Mouse (Mus musculus) erythroblast, adult 5-6 weeks (primary cell): ENCODE data around the gene Lima1. TPM values are rescaled to one million over a fixed set of nuclear protein-coding genes. Genes with fewer than 3 reads are reported as not detected.

ENCODE experiments used
- ATAC-seq: replicated peaks from 2 replicates; pipeline ENCODE4 v1.8.0; 2016; ENCODE audit warnings: moderate number of reproducible peaks, mild to moderate bottlenecking, moderate TSS enrichment, inconsistent platforms; ENCODE audit not compliant: poor library complexity, low FRiP score, severe bottlenecking
- total RNA-seq, 2 experiments: library from RNA; stranded (forward) in 1 of 2; stranded (reverse) in 1 of 2; fragments of 150-400 nt in 1 of 2; fragments of 200-764, 138-1000 nt in 1 of 2; gene quantifications; 2 replicates each; pipeline versions ENCODE4 v1.2.3 to v1.2.4; 2015 to 2017; ENCODE audit warnings: low replicate concordance in 2 of 2

The Lima1 gene
- total RNA-seq, 2 experiments from 2014 or later = 2.8 to 2.9 TPM

DNA sequence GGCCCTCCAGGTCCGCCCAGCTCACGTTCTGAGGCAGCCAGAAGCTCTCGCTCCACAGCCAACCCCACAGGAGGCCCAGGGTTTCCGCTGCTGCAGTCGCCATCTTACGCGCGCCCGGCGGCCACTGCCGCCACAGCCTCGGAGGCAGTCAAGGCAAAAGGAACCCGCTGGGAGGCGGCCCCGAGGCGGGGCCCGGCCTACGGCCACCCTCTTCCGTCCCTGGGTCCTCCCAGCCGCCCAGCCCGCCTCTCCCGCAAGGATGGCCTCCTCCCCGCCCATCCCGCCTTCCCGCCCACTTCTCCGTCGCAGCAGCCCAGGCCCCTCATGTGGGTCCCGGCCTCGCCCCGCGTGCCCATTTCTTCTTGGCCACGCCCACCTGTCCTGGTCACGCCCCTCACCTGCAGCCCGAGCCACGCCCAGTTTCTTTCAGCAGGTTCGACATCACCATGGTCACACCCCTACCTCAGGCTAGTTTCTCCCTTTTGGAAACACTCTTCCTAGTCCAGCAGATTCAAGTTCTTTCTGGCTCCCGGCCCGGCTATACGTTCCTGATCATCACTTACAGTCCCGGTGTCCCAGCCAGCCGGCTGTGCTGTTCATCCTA is 102.9 kb downstream of the Lima1 start:
- 0 out of 2 replicates have a peak, but pooled peaks have one; percentile 33 for ATAC-seq

DNA sequence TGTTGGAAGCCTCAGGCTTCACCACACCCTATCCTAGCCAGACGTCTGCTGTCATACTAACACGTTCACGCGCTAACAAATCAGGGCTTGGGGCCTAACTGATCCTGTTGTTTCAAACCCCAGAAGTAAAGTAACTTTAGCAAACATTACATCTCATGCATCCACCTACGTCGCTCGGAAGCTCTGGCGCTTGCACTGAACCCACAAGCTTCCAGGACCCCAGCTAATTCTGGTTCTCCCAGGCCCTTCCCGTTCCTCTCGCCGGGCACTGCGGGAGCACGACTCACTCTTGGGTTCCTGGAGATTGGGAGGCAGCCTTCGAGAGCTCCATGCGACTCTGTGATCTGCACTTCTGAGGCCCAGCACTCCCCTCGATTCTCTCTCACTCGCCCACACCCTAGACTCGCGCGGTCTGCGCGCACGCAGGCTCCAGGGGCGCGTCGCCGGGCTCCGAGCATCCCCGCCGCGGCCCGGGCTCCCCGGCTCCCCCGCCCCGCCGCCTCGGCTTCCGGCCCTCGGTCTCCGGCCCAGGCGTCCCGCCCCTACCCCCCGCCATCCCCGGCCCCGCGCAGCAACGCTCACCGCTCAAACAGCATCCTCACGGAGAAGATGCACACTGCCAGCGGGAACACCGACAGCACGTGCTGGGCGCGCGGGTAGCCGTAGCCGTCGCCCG is 103.5 kb downstream of the Lima1 start:
- no peak for ATAC-seq

DNA sequence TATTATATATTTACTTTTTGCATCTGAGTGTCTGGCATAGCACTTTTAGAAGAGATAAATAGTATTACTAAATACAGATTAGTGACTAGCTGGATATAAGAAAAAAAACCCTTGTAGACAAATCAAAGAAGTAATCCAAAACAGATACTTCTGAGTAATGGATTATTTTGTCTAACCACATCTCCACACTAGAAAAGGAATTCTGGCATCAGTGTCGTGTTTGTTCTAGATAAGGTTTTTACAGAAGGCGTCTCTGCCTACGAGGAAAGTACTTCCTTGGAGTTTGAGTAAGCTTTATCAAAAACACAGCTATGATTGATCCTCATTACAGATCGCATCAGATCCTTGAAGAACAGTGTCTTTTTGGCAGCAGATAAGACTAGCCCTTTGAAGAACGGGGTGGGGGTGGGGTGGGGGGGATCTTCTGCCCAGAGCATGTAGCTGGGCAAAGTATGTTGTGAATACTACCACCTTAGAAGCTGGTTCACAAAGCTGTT is 104.2 kb downstream of the Lima1 start:
- no peak for ATAC-seq

DNA sequence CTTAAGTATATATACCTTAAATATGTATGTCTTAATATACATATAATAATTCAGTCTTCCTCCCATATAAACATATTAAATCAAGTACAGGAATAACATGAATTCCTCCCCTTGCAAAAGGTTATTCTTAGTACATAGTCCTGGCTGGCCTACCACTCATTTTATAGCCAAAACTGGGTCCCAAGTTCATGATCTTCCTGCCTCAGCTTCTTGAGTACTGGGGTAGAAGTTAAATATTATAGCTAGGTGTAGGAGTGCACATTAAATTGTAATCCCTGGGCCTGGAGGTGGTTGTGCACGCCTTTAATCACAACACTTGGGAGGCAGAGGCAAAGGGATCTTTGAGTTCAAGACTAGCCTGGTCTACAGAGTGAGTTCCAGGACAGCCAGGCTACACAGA is 106.5 kb downstream of the Lima1 start:
- ATAC-seq = no peak

DNA sequence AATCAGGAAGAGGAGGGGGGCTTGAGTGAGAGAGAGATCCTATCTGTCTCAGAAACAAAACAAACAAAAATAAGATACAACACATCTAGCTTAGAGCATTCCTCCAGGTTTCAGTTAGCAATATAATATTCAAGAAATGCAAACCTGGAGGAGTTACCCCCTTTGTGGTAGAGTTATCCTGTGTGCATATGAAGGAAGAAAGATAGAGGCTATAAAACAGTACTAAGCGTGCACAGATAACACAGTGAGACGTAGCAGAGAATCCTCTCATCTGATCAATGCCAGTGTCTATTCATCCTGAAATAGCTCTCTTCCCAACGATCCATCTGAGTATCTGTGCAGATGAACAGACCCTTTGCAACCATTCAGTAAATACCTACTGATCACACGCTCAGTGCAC is 107.8 kb downstream of the Lima1 start:
- ATAC-seq = no peak

DNA sequence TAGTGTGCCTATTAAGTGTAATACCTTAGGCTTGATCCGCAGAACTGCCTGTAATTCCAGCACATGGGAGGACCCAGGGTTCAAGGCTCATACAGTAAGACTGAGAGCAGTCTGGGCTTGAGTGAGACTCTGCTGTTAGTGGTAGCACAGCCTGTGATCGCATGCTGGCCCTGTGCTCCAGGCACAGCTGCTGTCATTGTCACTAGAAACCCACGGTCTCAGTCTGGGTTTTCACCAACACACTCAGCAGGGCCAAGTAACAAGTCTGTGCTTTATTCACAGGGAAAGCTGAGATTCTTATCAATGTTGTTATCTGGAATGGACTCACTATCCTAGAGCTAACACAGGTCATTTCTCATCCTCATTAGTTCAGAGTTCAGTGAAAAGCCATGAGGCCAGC is 121.1 kb downstream of the Lima1 start:
- no peak for ATAC-seq

DNA sequence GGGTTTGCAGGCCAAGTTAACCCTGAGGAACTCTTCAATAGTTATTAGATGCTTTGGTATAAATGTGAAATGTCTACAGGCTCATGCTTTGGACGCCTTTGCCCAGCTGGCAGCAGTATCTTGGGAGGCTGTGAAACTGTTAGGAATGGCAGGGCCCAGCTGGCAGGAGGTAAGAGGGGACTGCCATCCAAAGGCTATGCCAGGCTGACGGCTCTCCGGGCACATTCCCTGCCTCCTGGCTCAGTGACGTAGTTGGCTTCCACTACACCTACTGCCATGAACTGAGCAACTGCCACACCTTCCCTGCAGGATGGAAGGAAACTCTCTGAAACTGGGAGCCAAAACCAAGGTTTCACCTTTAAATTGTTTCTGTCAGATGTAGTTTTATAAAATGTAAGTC is 135.0 kb downstream of the Lima1 start:
- ATAC-seq = no peak

DNA sequence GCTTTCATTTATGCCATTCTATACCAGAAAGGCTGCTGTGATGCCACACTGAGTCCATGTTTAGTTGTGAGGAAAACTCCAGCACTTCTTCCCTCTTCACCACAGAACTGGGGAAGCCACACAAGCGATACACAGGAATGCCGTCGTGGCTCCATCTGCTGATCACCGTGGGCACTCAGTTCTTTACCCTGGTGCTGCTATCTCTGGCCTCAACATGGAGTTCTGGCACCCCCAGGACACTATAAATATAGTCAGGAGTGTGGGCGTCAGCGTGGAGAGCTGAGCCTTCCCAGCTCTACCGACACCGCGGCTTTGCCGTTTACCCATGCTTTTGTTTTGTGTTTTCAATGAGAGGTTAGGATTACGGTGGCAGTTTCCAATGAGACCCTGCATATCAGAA is 138.6 kb downstream of the Lima1 start:
- no peak for ATAC-seq

DNA sequence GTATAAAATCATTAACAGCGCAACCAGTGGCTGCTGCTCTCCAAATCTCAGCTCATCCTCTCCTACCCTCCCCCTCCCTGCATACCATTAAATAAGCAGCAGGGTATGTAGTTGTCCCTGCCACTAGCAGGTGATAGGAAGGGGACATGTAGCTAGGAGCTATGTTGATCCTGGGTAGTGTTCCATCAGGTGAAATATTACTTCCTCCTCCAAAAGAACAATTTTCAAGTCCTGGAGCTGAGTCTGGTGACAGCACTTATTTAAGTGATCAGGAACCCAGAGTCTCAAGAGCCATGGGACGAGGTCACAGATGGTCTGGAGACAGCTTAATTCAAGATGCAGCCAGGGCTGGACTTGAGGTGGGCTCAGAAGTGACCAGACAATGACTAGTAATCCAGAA is 139.6 kb downstream of the Lima1 start:
- ATAC-seq = no peak

DNA sequence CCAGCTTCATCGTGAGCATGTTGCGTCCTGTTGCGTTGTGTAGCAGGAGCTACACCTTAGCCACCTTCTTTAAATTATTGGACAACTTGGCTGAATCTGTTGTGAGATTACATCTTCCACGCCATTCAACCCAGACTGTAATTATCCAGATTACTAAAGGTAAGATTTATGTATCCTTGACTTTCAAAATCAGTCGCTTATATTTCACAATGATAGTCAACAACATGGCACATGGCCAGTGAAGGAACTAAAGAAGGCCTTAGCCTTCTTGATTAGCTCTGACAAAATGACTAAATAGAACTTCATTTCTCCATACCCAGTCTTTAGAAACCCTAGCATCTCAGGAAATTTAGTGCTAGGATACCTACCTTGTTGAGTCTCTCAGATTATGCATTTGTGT is 142.1 kb downstream of the Lima1 start:
- no peak for ATAC-seq

DNA sequence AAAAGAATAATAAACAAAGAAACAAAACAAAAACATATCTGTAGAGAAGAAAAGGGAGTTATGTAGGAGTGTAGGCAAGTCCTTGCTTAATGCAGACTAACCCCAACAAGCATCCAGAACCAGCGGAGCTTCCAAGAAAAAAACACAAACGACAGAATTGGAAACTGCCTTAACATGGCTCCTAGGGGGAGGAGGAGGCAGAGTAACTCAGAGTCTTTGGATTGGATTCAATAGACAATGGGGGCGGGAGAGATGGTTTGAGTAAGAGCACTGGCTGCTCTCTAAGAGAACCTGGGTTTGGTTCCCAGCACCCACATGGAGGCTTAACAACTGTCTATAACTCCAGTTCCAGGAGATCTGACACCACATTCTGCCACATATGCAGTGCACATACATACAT is 143.6 kb downstream of the Lima1 start:
- ATAC-seq = no peak

DNA sequence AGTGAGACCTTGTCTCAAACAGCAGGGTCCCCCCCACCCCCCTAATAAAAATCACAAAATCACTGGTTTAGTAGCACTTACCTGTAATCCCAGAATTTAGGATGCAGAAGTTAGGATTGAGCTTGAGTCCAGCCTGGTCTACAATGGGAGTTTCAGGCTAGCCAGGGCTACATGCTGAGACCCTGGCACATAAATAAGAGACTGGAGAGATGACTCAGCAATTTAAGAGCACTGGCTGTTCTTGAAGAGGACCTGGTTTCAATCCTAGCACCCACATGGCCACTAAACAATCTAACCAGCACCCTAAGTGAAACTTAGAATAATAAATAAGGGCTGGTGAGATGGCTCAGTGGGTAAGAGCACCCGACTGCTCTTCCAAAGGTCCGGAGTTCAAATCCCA is 144.1 kb downstream of the Lima1 start:
- no peak for ATAC-seq

DNA sequence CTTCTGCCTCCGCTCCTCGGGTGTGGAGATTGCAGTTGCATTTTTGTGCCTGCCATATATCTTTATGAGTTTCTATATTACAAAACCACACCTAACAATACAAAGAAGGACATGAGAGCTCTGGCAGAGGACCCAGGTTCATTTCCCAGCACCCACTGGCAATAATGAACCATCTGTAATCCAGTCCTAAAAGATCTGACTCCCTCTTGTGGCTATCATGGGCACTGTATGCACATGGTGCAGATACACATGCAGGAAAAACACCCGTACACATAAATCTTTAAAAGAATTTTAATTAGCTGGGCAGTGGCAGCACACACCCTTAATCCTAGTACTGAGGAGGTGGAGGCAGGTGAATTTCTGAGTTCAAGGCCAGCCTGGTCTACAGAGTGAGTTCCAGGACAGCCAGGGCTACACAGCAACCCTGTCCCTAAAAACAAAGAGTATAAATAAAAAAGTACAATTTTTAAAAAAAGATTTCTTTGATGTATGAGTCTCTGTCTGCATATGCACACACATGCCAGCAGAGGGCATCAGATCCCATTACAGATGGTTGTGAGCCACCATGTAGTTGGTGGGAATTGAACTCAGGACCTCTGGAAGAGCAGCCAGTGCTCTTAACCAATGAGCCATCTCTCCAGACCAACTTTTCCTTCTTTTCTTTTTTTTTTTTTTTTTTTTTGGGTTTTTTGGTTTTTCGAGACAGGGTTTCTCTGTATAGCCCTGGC is 146.0 kb downstream of the Lima1 start:
- ATAC-seq = no peak

Other genes starting within 250 kb of the Lima1 start
- gene Racgap1, start 223.8 kb downstream of the Lima1 start, total RNA-seq (2015; ENCODE audit: low replicate concordance) = 34.9 and 47.3 TPM in 2 replicates
- 39.6 and 46.4 TPM in 2 replicates for gene Racgap1, start 223.8 kb downstream of the Lima1 start, total RNA-seq (2017; ENCODE audit: low replicate concordance)
- gene Asic1, start 205.1 kb downstream of the Lima1 start, total RNA-seq (2015; ENCODE audit: low replicate concordance) = not detected in 2 replicates
- gene Asic1, start 205.1 kb downstream of the Lima1 start, total RNA-seq (2017; ENCODE audit: low replicate concordance) = not detected in 2 replicates
- 4.8 and 13.3 TPM in 2 replicates for gene Smarcd1, start 173.3 kb downstream of the Lima1 start, total RNA-seq (2015; ENCODE audit: low replicate concordance)
- 3.9 and 14.8 TPM in 2 replicates for gene Smarcd1, start 173.3 kb downstream of the Lima1 start, total RNA-seq (2017; ENCODE audit: low replicate concordance)
- not detected in 2 replicates for gene Gm17349, start 170.0 kb downstream of the Lima1 start, total RNA-seq (2015; ENCODE audit: low replicate concordance)
- gene Gm17349, start 170.0 kb downstream of the Lima1 start, total RNA-seq (2017; ENCODE audit: low replicate concordance) = not detected in 2 replicates
- 0.19 and 0.63 TPM in 2 replicates for gene Gpd1, start 157.9 kb downstream of the Lima1 start, total RNA-seq (2015; ENCODE audit: low replicate concordance)
- 2.1 and 3.6 TPM in 2 replicates for gene Gpd1, start 157.9 kb downstream of the Lima1 start, total RNA-seq (2017; ENCODE audit: low replicate concordance)
- gene Cox14, start 149.8 kb downstream of the Lima1 start, total RNA-seq (2015; ENCODE audit: low replicate concordance) = 10.4 and 15.3 TPM in 2 replicates
- 5.6 and 9.1 TPM in 2 replicates for gene Cox14, start 149.8 kb downstream of the Lima1 start, total RNA-seq (2017; ENCODE audit: low replicate concordance)
- gene Cers5, start 102.6 kb downstream of the Lima1 start, total RNA-seq (2015; ENCODE audit: low replicate concordance) = 9.2 and 11.3 TPM in 2 replicates
- gene Cers5, start 102.6 kb downstream of the Lima1 start, total RNA-seq (2017; ENCODE audit: low replicate concordance) = 1.4 and 5.9 TPM in 2 replicates
- not detected in 2 replicates for gene Fam186a, start 91.6 kb upstream of the Lima1 start, total RNA-seq (2015; ENCODE audit: low replicate concordance)
- not detected in 2 replicates for gene Fam186a, start 91.6 kb upstream of the Lima1 start, total RNA-seq (2017; ENCODE audit: low replicate concordance)
- gene Larp4, start 94.6 kb upstream of the Lima1 start, total RNA-seq (2015; ENCODE audit: low replicate concordance) = 21.3 and 34.0 TPM in 2 replicates
- gene Larp4, start 94.6 kb upstream of the Lima1 start, total RNA-seq (2017; ENCODE audit: low replicate concordance) = 15.3 and 17.3 TPM in 2 replicates
- gene Dip2b, start 163.2 kb upstream of the Lima1 start, total RNA-seq (2015; ENCODE audit: low replicate concordance) = 4.2 and 7.7 TPM in 2 replicates
- gene Dip2b, start 163.2 kb upstream of the Lima1 start, total RNA-seq (2017; ENCODE audit: low replicate concordance) = 2.6 and 4.2 TPM in 2 replicates